ENCODE assay signal across 1 mouse cellular context in genomic region chr7:43584790-43585189, GRCm38 (mm10).
TF ChIP-seq lines count a peak whose summit lies in the region.

No protein-coding gene starts in this region.

TF ChIP-seq in CH12.LX, 34 proteins besides CTCF, POLR2A, EP300 and RAD21:
- no peak for TF ChIP-seq SMC3 (IDR thresholded peaks at IDR 0.05; ENCODE audit: low read depth, low read length)
- TF ChIP-seq ETS1 (conservative IDR thresholded peaks at IDR 0.05; ENCODE audit: low read depth, low read length): no peak
- no peak for TF ChIP-seq JUND (conservative IDR thresholded peaks at IDR 0.05; ENCODE audit: low read depth, low read length)
- no peak for TF ChIP-seq RCOR1 (conservative IDR thresholded peaks at IDR 0.05; ENCODE audit: low read depth, low read length)
- no peak for TF ChIP-seq CHD1 (IDR thresholded peaks at IDR 0.05; ENCODE audit: low read depth, low read length)
- no peak for TF ChIP-seq ZNF384 (IDR thresholded peaks at IDR 0.05; ENCODE audit: low read depth, low read length)
- no peak for TF ChIP-seq KAT2A (IDR thresholded peaks at IDR 0.05; ENCODE audit: insufficient replicate concordance, low read length)
- no peak for TF ChIP-seq JUN (IDR thresholded peaks at IDR 0.05; ENCODE audit: insufficient read depth, low read depth, low read length)
- no peak for TF ChIP-seq TCF12 (IDR thresholded peaks at IDR 0.05; ENCODE audit: low read depth, low read length)
- no peak for TF ChIP-seq GABPA (IDR thresholded peaks at IDR 0.05; ENCODE audit: insufficient replicate concordance, low read depth, low read length)
